Mouse (Mus musculus) hindbrain, embryonic 14.5 days (tissue): ENCODE results near the gene Rbm39. TPM values are rescaled to one million over a fixed set of nuclear protein-coding genes. Genes with fewer than 3 reads are reported as not detected.
"Not testable (repeated sequence)": the region's sequence is repeated elsewhere in the genome, so short reads cannot be mapped to it uniquely, and the experiment has no call there.

Source experiments
- ATAC-seq: fragments of 200-750 bp; cut with Nextera tagmentation; 2 replicates; pipeline ENCODE4 v1.8.0; 2017; ENCODE audit warnings: moderate number of reproducible peaks, mild to moderate bottlenecking, moderate TSS enrichment, moderate library complexity; ENCODE audit not compliant: low FRiP score
- DNase-seq: peaks from one replicate; pipeline ENCODE4 v3.0.0-alpha.2; 2015; ENCODE audit warnings: low spot score
- H3K27ac ChIP-seq: fragments of 300-500 bp; sonication (generic); 2 replicates; pipeline ENCODE4 v1.5.1; 2014; ENCODE audit warnings: mild to moderate bottlenecking, moderate library complexity
- H3K27me3 ChIP-seq: fragments of 300-500 bp; sonication (generic); 2 replicates; pipeline ENCODE4 v1.6.1; 2014; ENCODE audit warnings: mild to moderate bottlenecking, low read length, mixed read lengths; ENCODE audit not compliant: control insufficient read depth, insufficient read depth
- H3K36me3 ChIP-seq: fragments of 300-500 bp; sonication (generic); replicated peaks from 2 replicates; pipeline ENCODE4 v1.6.1; 2014; ENCODE audit not compliant: control insufficient read depth, insufficient read depth
- H3K4me1 ChIP-seq: fragments of 300-500 bp; sonication (generic); replicated peaks from 2 replicates; pipeline ENCODE4 v1.6.1; 2014; ENCODE audit warnings: antibody characterized with exemption, low read length, mixed read lengths; ENCODE audit not compliant: control insufficient read depth, insufficient read depth
- H3K4me2 ChIP-seq: fragments of 300-500 bp; sonication (generic); replicated peaks from 2 replicates; pipeline ENCODE4 v1.6.1; 2014; ENCODE audit warnings: mild to moderate bottlenecking, moderate library complexity
- H3K4me3 ChIP-seq: fragments of 300-500 bp; sonication (generic); replicated peaks from 2 replicates; pipeline ENCODE4 v1.5.1; 2014; ENCODE audit warnings: mild to moderate bottlenecking, low read length
- H3K9ac ChIP-seq: fragments of 300-500 bp; sonication (generic); 2 replicates; pipeline ENCODE4 v1.6.1; 2014
- H3K9me3 ChIP-seq: fragments of 300-500 bp; sonication (generic); 2 replicates; pipeline ENCODE4 v1.6.1; 2016; ENCODE audit warnings: low read length; ENCODE audit not compliant: control insufficient read depth
- WGBS: fragments of 180-500 bp; shearing (Covaris S2); extraction: QIAGEN DNeasy Blood & Tissue Kit; methylation state at CpG from one replicate; pipeline ENCODE4 v1.1.7; 2014; 5-methylcytosine and 5-hydroxymethylcytosine counted together
- polyA plus RNA-seq: library from polyadenylated mRNA; unstranded; fragments of >200 nt; fragmentation: Nextera tagmentation; extraction: Ambion mirVana; gene quantifications from 2 replicates; pipeline ENCODE4 v1.2.1, GENCODE M21; 2014

Rbm39 gene
- polyA plus RNA-seq, 1 experiment from 2014 or later: 461 TPM

GRCm38 (mm10) chr2:156189241-156189640, 9.2 kb upstream of the Rbm39 start:
- not testable (repeated sequence) for H3K4me2 ChIP-seq, DNase-seq, H3K4me1 ChIP-seq, H3K27ac ChIP-seq, H3K9me3 ChIP-seq, H3K36me3 ChIP-seq, H3K9ac ChIP-seq, ATAC-seq, H3K4me3 ChIP-seq, H3K27me3 ChIP-seq
- 86% methylated on average over 7 of the region's 7 CpGs for WGBS

GRCm38 (mm10) chr2:156181592-156181991, 1.6 kb upstream of the Rbm39 start:
- no peak for ATAC-seq
- 74% methylated on average over 2 of the region's 2 CpGs for WGBS
- no peak overlapping the region for H3K4me3 ChIP-seq
- H3K4me1 ChIP-seq: peaks cover 28% of the 10 kb centered on the region
- no peaks in the 10 kb centered on the region for H3K27me3 ChIP-seq
- peaks cover 19% of the 10 kb centered on the region for H3K36me3 ChIP-seq
- peak overlapping the region; percentile 98; the same call in 1 of the 2 replicates for H3K27ac ChIP-seq
- no peak for DNase-seq
- peak overlapping the region; percentile 69 for H3K4me2 ChIP-seq
- no peaks in the 10 kb centered on the region for H3K9me3 ChIP-seq
- H3K9ac ChIP-seq: peak overlapping the region; percentile 13; the same call in 1 of the 2 replicates

DNA sequence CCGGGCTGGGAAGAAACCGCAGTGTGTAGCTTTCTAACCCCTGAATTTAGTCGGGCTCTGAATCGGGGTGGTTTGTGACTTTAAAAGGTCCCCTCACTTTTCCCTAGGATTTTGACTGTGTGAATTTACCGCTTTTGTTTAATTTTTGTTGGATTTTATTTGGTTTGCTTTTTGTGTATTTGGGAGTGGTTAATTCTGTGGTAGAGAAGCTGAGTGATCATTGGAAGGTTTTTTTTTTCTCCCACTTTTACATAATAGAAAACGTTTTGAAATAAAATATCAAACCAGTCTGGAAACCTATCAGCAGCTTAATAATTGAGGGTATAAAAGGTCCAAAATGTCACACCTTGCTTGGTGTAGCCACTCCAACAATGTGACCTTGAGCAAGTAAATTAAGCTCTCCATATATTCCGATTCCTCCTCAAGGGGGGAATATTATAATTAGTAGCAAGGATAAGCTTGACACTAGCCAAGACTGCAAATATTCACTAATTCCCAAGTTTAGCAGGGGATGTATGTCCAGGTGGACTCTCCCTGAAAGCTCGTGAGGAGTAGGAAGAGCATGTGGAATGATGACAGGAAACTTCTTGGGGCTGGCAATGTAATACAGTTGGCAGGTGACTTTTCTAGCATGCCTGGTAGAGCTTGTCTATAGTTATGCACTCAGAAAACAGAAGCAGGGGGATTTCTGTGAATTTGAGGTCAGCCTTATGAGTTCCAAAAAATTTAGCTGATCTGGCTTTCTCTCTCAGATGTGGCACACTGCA, 969 bp upstream of the Rbm39 start:
- WGBS: 12% methylated on average over 8 of the region's 8 CpGs

GRCm38 (mm10) chr2:156179796-156180093, 293 bp downstream of the Rbm39 start:
- H3K9ac ChIP-seq: peak overlapping the region; percentile 100
- no peaks in the 10 kb centered on the region for H3K9me3 ChIP-seq
- DNase-seq (no peak), ATAC-seq (no peak; the same call in 1 of the 2 replicates)
- no peaks in the 10 kb centered on the region for H3K27me3 ChIP-seq
- H3K27ac ChIP-seq: peak overlapping the region; percentile 99
- peak overlapping the region; percentile 96 for H3K4me3 ChIP-seq
- H3K36me3 ChIP-seq: peaks cover 36% of the 10 kb centered on the region
- peaks cover 30% of the 10 kb centered on the region for H3K4me1 ChIP-seq
- under 1% methylated on average over 41 of the region's 41 CpGs for WGBS
- H3K4me2 ChIP-seq: 0 out of 2 replicates have a peak overlapping the region, but pooled peaks have one; percentile 66

More for the DNA sequence above, 969 bp upstream of the Rbm39 start:
- H3K27me3 ChIP-seq: no peaks in the 10 kb centered on the region
- ATAC-seq (no peak), DNase-seq (no peak)
- no peaks in the 10 kb centered on the region for H3K9me3 ChIP-seq
- H3K36me3 ChIP-seq: peaks cover 25% of the 10 kb centered on the region
- H3K9ac ChIP-seq: peak overlapping the region; percentile 83
- peak overlapping the region; percentile 96 for H3K4me3 ChIP-seq
- peaks cover 30% of the 10 kb centered on the region for H3K4me1 ChIP-seq
- H3K4me2 ChIP-seq: peak overlapping the region; percentile 69
- peak overlapping the region; percentile 98 for H3K27ac ChIP-seq

DNA sequence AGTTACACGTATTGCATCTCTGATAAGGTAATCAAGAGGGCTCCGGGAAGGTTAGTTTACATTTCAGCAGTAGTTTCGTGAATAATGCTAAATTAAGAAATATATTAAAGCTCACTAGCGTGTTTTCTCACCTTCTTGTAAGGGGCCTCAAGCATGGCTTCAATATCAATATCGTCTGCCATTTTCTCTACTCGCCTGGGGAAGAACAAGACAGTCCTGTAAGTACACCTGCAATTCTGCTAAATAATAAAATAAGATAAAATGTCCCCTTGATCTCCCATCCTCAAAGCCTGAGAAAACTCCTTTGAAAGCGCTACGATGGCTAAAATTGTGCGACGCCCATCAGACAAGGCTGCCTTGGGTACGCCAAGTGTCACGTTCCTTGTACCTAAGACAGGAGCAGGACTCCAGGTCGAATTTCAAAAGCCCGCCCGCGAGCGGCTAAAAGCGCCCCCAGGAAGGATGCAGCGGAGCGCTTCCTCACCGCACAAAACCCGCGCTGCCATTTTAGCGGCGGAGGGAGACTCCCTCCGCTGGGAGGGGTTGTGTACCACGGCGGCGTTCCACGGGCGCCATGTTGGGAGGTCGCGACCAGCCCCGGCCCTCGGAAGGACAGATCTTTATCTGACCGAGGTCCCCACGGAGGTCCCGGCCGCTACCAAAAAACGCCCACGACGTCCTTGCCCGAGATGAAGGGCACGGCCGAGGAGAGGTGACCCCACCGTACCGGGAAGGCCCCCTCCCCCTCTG, 817 bp downstream of the Rbm39 start:
- ATAC-seq: no peak
- Histone ChIP-seq H3K4me2 (peak overlapping the region; percentile 66), H3K36me3 (peaks cover 41% of the 10 kb centered on the region), H3K9me3 (no peaks in the 10 kb centered on the region), H3K27me3 (no peaks in the 10 kb centered on the region), H3K9ac (peak overlapping the region; percentile 100), H3K27ac (peak overlapping the region; percentile 99), H3K4me3 (peak overlapping the region; percentile 96), H3K4me1 (peaks cover 30% of the 10 kb centered on the region)
- peak; percentile 80 for DNase-seq
- WGBS: 2% methylated on average over 47 of the region's 47 CpGs

DNA sequence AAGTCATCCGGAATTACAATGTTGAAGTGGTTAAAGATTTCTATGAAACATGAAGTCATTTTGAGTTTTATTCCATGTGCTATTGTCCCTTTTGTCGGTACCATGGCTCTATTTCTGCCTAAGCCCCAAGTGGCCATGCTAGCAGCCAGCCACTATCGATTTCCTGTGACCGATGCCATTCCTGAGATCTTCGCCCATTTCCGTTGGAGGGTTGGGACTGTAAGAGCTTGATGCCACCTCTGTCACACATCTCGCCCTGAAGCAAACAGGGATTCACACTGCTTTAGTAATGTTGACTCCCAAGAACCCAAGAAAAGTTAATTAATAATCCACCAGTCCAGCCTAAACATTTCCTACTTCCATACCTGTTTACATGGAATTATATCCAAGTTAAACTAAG, 2.4 kb downstream of the Rbm39 start:
- Histone ChIP-seq H3K4me3 (peak overlapping the region; percentile 96; the same call in 1 of the 2 replicates), H3K9me3 (no peaks in the 10 kb centered on the region), H3K36me3 (peaks cover 55% of the 10 kb centered on the region), H3K27ac (no peak overlapping the region), H3K9ac (no peak overlapping the region), H3K27me3 (no peaks in the 10 kb centered on the region), H3K4me2 (peak overlapping the region; percentile 66), H3K4me1 (peaks cover 30% of the 10 kb centered on the region)
- WGBS: 81% methylated on average over 7 of the region's 7 CpGs
- DNase-seq: no peak
- no peak for ATAC-seq

GRCm38 (mm10) chr2:156177079-156177478, 3.0 kb downstream of the Rbm39 start:
- DNase-seq: no peak
- H3K9me3 ChIP-seq: no peaks in the 10 kb centered on the region
- peaks cover 30% of the 10 kb centered on the region for H3K4me1 ChIP-seq
- peak overlapping the region; percentile 12; the same call in 1 of the 2 replicates for H3K4me2 ChIP-seq
- no peak overlapping the region for H3K9ac ChIP-seq
- WGBS: 93% methylated on average over 6 of the region's 6 CpGs
- no peak for ATAC-seq
- H3K36me3 ChIP-seq: peaks cover 61% of the 10 kb centered on the region
- no peak overlapping the region for H3K4me3 ChIP-seq
- H3K27me3 ChIP-seq: no peaks in the 10 kb centered on the region
- H3K27ac ChIP-seq: no peak overlapping the region

- DNase-seq (no peak), ATAC-seq (no peak)
- no peak overlapping the region for H3K27ac ChIP-seq
- H3K36me3 ChIP-seq: peaks cover 98% of the 10 kb centered on the region
- no peak overlapping the region for H3K4me3 ChIP-seq
- no peak overlapping the region for H3K9ac ChIP-seq
- 93% methylated on average over 5 of the region's 5 CpGs for WGBS
- no peaks in the 10 kb centered on the region for H3K9me3 ChIP-seq
- no peaks in the 10 kb centered on the region for H3K4me1 ChIP-seq
- no peak overlapping the region for H3K4me2 ChIP-seq
- no peaks in the 10 kb centered on the region for H3K27me3 ChIP-seq
Observed at GRCm38 (mm10) chr2:156166557-156166956, 13.5 kb downstream of the Rbm39 start.

GRCm38 (mm10) chr2:156165478-156165877, 14.6 kb downstream of the Rbm39 start:
- Histone ChIP-seq H3K9me3 (no peaks in the 10 kb centered on the region), H3K4me2 (no peak overlapping the region), H3K4me1 (no peaks in the 10 kb centered on the region), H3K9ac (no peak overlapping the region), H3K27me3 (no peaks in the 10 kb centered on the region), H3K4me3 (no peak overlapping the region), H3K36me3 (peaks cover 96% of the 10 kb centered on the region), H3K27ac (no peak overlapping the region)
- ATAC-seq: no peak
- DNase-seq: no peak
- WGBS: 98% methylated on average over 1 of the region's 1 CpGs
